10 mouse cellular contexts compared by ENCODE assay signal in genomic region chr13:8203477-8203813, GRCm38 (mm10). TPM values are rescaled to one million over a fixed set of nuclear protein-coding genes. Genes with fewer than 3 reads are reported as not detected.
A peak's percentile ranks its signal among the peaks of the same experiment; 100 is the strongest.
DNase-seq lines count a peak whose midpoint lies in the region; ATAC-seq and TF ChIP-seq lines count a peak whose summit lies in the region.
"Had no signal": no experiment of that assay in that cellular context is flagged by ENCODE, and none has a peak within 500 bp of the region (broad histone marks: within the 10 kb centered on the region; RNA-seq: fewer than 3 reads in every experiment).

No protein-coding gene starts in this region.

- H3K4me1 ChIP-seq in kidney, embryonic 14.5 days (ENCODE audit: control insufficient read depth, insufficient read depth, low read length), result no peaks in the 10 kb centered on the region
- no peaks in the 10 kb centered on the region for H3K4me1 ChIP-seq in cortical plate, adult 2 months (ENCODE audit: control insufficient read depth, insufficient read depth, low read length)
- peaks cover 10% of the 10 kb centered on the region; the same call in 1 of the 2 replicates for H3K4me1 ChIP-seq in hindbrain, embryonic 10.5 days (replicated peaks)
- H3K4me1 ChIP-seq in midbrain, embryonic 16.5 days (ENCODE audit: control insufficient read depth, insufficient read depth, low read length), result peaks cover 4% of the 10 kb centered on the region; the same call in 1 of the 2 replicates
- H3K4me1 ChIP-seq: megakaryocyte, embryonic 14.5 days had no signal

- no peak for DNase-seq in kidney, adult 9 months
- DNase-seq in hindbrain, embryonic 10.5 days (ENCODE audit: low spot score), result no peak
- no peak for DNase-seq in gastrocnemius, postnatal 14 days
- no peak for DNase-seq in testis, postnatal 10 days (ENCODE audit: low spot score)

- H3K4me3 ChIP-seq in kidney, embryonic 14.5 days (ENCODE audit: low read length), result peak overlapping the region; percentile 32
- peak overlapping the region; percentile 51 for H3K4me3 ChIP-seq in cortical plate, adult 2 months (ENCODE audit: insufficient read depth, low read length)
- peak overlapping the region; percentile 59 for H3K4me3 ChIP-seq in hindbrain, embryonic 10.5 days
- peak overlapping the region; percentile 54 for H3K4me3 ChIP-seq in midbrain, embryonic 16.5 days (ENCODE audit: low read depth, low read length)
- H3K4me3 ChIP-seq: megakaryocyte, embryonic 14.5 days had no signal

- H3K4me2 ChIP-seq in kidney, embryonic 14.5 days (replicated peaks; ENCODE audit: low read depth, low read length), result peak overlapping the region; percentile 47
- H3K4me2 ChIP-seq in midbrain, embryonic 16.5 days (ENCODE audit: low read length), result peak overlapping the region; percentile 93

- no peak overlapping the region for H3K9ac ChIP-seq in kidney, embryonic 14.5 days (ENCODE audit: low read depth, low read length)
- H3K9ac ChIP-seq in midbrain, embryonic 16.5 days (ENCODE audit: low read depth, low read length), result peak overlapping the region; percentile 65

- intact Hi-C loops in gastrocnemius, postnatal 14 days (cut with DNase I; ENCODE audit: low total_unique reads), result no loop called here

- ATAC-seq in kidney, embryonic 14.5 days (ENCODE audit: low FRiP score, low TSS enrichment), result no peak
- ATAC-seq in midbrain, embryonic 16.5 days, result peak; percentile 59; the same call in 1 of the 2 replicates
- no peak for ATAC-seq in monocyte, adult 5-6 weeks (replicated peaks; ENCODE audit: insufficient number of reproducible peaks, low FRiP score, low TSS enrichment, poor library complexity, severe bottlenecking)
- ATAC-seq: Patski had no signal

- no peaks in the 10 kb centered on the region for H3K36me3 ChIP-seq in kidney, embryonic 14.5 days (ENCODE audit: control insufficient read depth, insufficient read depth, low read length)
- no peaks in the 10 kb centered on the region for H3K36me3 ChIP-seq in hindbrain, embryonic 10.5 days
- H3K36me3 ChIP-seq in midbrain, embryonic 16.5 days (ENCODE audit: control insufficient read depth, insufficient read depth, low read length), result no peaks in the 10 kb centered on the region

- 0% methylated on average over 4 of the region's 4 CpGs for WGBS in kidney, embryonic 14.5 days
- 4% methylated on average over 4 of the region's 4 CpGs for WGBS in hindbrain, embryonic 10.5 days
- 1% methylated on average over 4 of the region's 4 CpGs for WGBS in midbrain, embryonic 16.5 days

- TF ChIP-seq POLR2A in cortical plate, adult 2 months (IDR thresholded peaks at IDR 0.05; ENCODE audit: extremely low read depth, insufficient read depth, low read length), result no peak

- TF ChIP-seq CTCF in cortical plate, adult 2 months (IDR thresholded peaks at IDR 0.05; ENCODE audit: extremely low read depth, insufficient read depth, low read length), result no peak

- H3K27ac ChIP-seq in kidney, embryonic 14.5 days (ENCODE audit: low read depth, low read length), result no peak overlapping the region
- H3K27ac ChIP-seq in cortical plate, adult 2 months (ENCODE audit: insufficient read depth, low read length), result no peak overlapping the region
- peak overlapping the region; percentile 72 for H3K27ac ChIP-seq in hindbrain, embryonic 10.5 days
- peak overlapping the region; percentile 62; the same call in 1 of the 2 replicates for H3K27ac ChIP-seq in midbrain, embryonic 16.5 days (ENCODE audit: low read length)

- no peaks in the 10 kb centered on the region for H3K9me3 ChIP-seq in kidney, embryonic 14.5 days (ENCODE audit: control insufficient read depth, low read length)
- no peaks in the 10 kb centered on the region for H3K9me3 ChIP-seq in hindbrain, embryonic 10.5 days
- H3K9me3 ChIP-seq in midbrain, embryonic 16.5 days (replicated peaks; ENCODE audit: control insufficient read depth, low read length, poor library complexity, severe bottlenecking), result no peaks in the 10 kb centered on the region

- peaks cover 18% of the 10 kb centered on the region; the same call in 1 of the 2 replicates for H3K27me3 ChIP-seq in kidney, embryonic 14.5 days (ENCODE audit: control insufficient read depth, insufficient read depth, low read length)
- peaks cover 7% of the 10 kb centered on the region; the same call in 1 of the 2 replicates for H3K27me3 ChIP-seq in hindbrain, embryonic 10.5 days (ENCODE audit: insufficient read depth, poor library complexity, severe bottlenecking)
- H3K27me3 ChIP-seq in midbrain, embryonic 16.5 days (ENCODE audit: control insufficient read depth, insufficient read depth, low read depth, low read length), result no peaks in the 10 kb centered on the region

RNA-seq across cellular contexts. Expression of gene Adarb2, which starts 0.8 kb away (rescaled TPM):
- 0.41 and 0.46 TPM in 2 replicates for polyA plus RNA-seq in kidney, embryonic 14.5 days (2014; fragmentation: Nextera tagmentation; extraction: Ambion mirVana)
- 8.3 and 9.9 TPM in 2 replicates for polyA plus RNA-seq in cortical plate, adult 2 months (2012; rRNA removed)
- polyA plus RNA-seq in hindbrain, embryonic 10.5 days (2016; fragmentation: Nextera tagmentation; extraction: Ambion mirVana), result 3.8 and 10.3 TPM in 2 replicates
- 30.2 and 31.1 TPM in 2 replicates for polyA plus RNA-seq in midbrain, embryonic 16.5 days (2015; fragmentation: Nextera tagmentation; extraction: Ambion mirVana)
- total RNA-seq in gastrocnemius, postnatal 14 days (2021), result under 1 TPM; 0.06 to 0.07 TPM
- total RNA-seq in monocyte, adult 5-6 weeks (2017), result 1.2 TPM in 1 of 3 replicates, not detected in the others

Comparison
In these comparisons a context has a peak if more than half of its experiments do, and no peak if none do; other contexts are left out.
1. H3K27ac ChIP-seq: peak in hindbrain, embryonic 10.5 days (single experiment) and midbrain, embryonic 16.5 days (single experiment); none in kidney, embryonic 14.5 days (single experiment) and cortical plate, adult 2 months (single experiment).
2. Peak in every context shown above with its lines, with median percentiles within 50 percentile points of each other: H3K4me3 ChIP-seq.